Mouse (Mus musculus) testis, adult 2 months (tissue): ENCODE measurements around the gene Rps3. TPM values are rescaled to one million over a fixed set of nuclear protein-coding genes. Genes with fewer than 3 reads are reported as not detected.
"Not testable (repeated sequence)": the region's sequence is repeated elsewhere in the genome, so short reads cannot be mapped to it uniquely, and the experiment has no call there.

ENCODE experiments used
- H3K27ac ChIP-seq: fragments of 200-500 bp; 2 replicates; pipeline ENCODE4 v1.5.1; 2012; ENCODE audit warnings: low read depth, low read length; ENCODE audit not compliant: control insufficient read depth, insufficient read depth
- H3K27me3 ChIP-seq: fragments of 200-500 bp; 2 replicates; pipeline ENCODE4 v1.6.1; 2012; ENCODE audit warnings: mild to moderate bottlenecking, low read length, moderate library complexity; ENCODE audit not compliant: control insufficient read depth, insufficient read depth
- H3K36me3 ChIP-seq: fragments of 200-500 bp; 2 replicates; pipeline ENCODE4 v1.6.1; 2012; ENCODE audit warnings: mild to moderate bottlenecking, low read length; ENCODE audit not compliant: control insufficient read depth, insufficient read depth
- H3K4me1 ChIP-seq: fragments of 200-500 bp; 2 replicates; pipeline ENCODE4 v1.6.1; 2012; ENCODE audit warnings: low read length; ENCODE audit not compliant: control insufficient read depth, insufficient read depth
- H3K4me3 ChIP-seq: fragments of 200-500 bp; 2 replicates; pipeline ENCODE4 v1.5.1; 2012; ENCODE audit warnings: low read depth, mild to moderate bottlenecking, low read length, moderate library complexity, mixed read lengths; ENCODE audit not compliant: control insufficient read depth
- CTCF ChIP-seq: fragments of 200-500 bp; IDR thresholded peaks from 2 replicates; pipeline ENCODE4 v1.5.1; 2012; ENCODE audit warnings: low read depth, mild to moderate bottlenecking, inconsistent platforms, low read length, moderate library complexity; ENCODE audit not compliant: control insufficient read depth, insufficient read depth, insufficient replicate concordance
- POLR2A ChIP-seq: fragments of 200-500 bp; IDR thresholded peaks from 2 replicates; pipeline ENCODE4 v1.6.1; 2012; ENCODE audit warnings: low read depth, mild to moderate bottlenecking, inconsistent platforms, low read length, moderate library complexity; ENCODE audit not compliant: control insufficient read depth
- polyA plus RNA-seq: library from polyadenylated mRNA; depleted of rRNA; stranded (reverse); fragments of >200 nt; gene quantifications from 2 replicates; pipeline ENCODE4 v1.2.3, GENCODE M21; 2012

Gene Rps3
- polyA plus RNA-seq, 1 experiment = 70.0 TPM

DNA sequence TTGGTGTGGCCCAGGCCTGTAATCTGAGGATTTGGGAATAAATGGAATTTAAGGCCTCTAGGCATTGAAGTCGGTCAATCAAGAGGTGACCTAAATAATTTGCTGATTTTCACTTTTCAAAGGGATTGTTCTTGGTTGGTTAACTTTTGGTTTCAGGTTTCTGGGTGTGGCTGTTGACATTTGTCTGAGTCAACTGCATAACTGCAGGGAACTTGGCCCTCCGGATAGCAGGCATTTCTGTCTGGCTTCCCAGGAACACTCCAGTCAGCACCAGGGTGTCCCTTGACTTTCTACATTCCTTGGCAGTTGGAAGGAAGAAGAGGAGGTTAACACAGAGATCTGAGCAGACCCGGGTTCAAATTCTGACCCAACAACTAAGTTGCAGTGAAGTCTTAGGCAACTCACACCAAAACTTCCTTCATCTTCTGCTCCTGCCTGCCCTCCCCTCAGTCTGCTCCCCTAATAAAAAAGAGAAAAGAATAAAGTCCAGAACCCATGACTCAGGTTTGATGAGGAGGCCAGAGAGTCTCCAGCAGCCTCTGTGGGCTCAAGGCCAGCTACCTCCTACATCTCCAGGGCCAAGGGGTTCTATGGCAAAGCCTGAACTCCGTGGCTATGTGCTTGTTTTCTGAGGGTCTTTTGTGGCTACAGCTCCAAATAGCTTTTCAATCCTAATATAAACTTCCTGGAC lies 35.6 kb upstream of the Rps3 start:
- no peaks in the 10 kb centered on the region for H3K4me1 ChIP-seq
- no peak for TF ChIP-seq POLR2A
- H3K27ac ChIP-seq = no peak overlapping the region
- H3K27me3 ChIP-seq = no peaks in the 10 kb centered on the region
- no peak overlapping the region for H3K4me3 ChIP-seq
- H3K36me3 ChIP-seq = no peaks in the 10 kb centered on the region

- TF ChIP-seq CTCF (no peak), POLR2A (no peak)
- H3K27me3 ChIP-seq = no peaks in the 10 kb centered on the region
Observed at GRCm38 (mm10) chr7:99516814-99517157, 33.2 kb upstream of the Rps3 start.

DNA sequence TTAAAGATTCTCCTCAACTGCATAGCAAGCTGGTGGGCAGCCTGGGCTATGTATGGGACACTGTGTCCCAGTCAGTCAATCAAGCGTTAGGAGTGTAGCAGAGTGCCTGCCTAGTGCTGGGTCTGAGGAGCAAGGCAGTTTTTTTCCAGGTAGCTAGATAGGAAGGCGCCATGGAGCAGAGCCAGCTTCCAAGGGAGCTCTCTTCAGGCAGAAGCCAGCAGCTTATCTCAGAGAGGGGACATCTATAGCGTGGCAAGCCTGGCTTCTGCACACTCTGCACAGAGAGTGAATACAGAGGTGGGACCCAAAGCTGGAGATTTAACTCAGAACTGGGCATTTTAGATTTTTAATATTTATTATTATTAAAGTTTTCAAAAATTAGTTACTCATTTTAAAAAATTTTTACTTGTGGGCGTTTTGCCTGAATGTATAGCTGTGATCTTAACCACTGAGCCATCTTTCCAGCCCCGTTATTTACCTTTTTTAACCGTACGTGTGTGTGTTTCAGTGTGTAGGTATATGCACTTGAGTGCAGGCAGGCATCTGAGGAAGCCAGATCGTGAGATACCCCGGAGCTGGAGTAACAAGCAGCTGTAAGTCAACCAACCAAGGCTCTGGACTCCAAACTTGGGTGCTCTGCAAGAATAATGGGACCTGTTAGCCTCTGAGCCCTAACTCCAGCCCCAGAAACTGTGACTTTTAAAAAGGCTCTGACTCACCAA lies 32.7 kb upstream of the Rps3 start:
- H3K4me1 ChIP-seq = no peaks in the 10 kb centered on the region
- no peaks in the 10 kb centered on the region for H3K36me3 ChIP-seq
- TF ChIP-seq POLR2A = no peak
- TF ChIP-seq CTCF = no peak
- H3K27ac ChIP-seq = no peak overlapping the region
- H3K4me3 ChIP-seq = no peak overlapping the region
- H3K27me3 ChIP-seq = no peaks in the 10 kb centered on the region

More at GRCm38 (mm10) chr7:99516814-99517157, 33.2 kb upstream of the Rps3 start:
- Histone ChIP-seq H3K4me3 (no peak overlapping the region), H3K4me1 (no peaks in the 10 kb centered on the region), H3K27ac (no peak overlapping the region), H3K36me3 (no peaks in the 10 kb centered on the region)

DNA sequence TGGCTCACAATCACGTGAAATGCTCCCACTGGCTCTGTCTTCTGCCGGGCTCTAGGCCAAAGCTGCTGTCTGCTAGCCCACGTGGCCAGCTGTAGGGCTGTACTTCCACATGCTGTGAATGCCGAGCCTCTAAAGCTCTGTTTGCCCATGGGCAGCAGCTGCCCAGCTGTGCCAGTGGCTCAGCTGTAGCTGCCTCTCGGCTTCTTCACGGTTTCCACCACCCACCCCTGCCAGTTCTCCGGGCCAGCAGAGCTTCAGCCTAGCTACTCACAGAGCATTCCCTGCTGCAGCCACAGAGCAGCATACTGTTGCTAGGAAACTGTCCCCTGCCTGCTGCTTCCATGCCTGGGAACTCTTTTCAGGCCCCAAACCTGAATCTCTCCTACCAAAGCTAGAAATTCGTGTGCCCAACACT lies 26.6 kb upstream of the Rps3 start:
- no peak overlapping the region for H3K27ac ChIP-seq
- TF ChIP-seq POLR2A = 0 out of 2 replicates have a peak, but pooled peaks have one; percentile 9
- no peak for TF ChIP-seq CTCF
- no peak overlapping the region for H3K4me3 ChIP-seq
- peaks cover 4% of the 10 kb centered on the region for H3K4me1 ChIP-seq
- no peaks in the 10 kb centered on the region for H3K36me3 ChIP-seq
- no peaks in the 10 kb centered on the region for H3K27me3 ChIP-seq

GRCm38 (mm10) chr7:99508187-99508586 lies 24.6 kb upstream of the Rps3 start:
- not testable (repeated sequence) for H3K36me3 ChIP-seq, H3K27ac ChIP-seq, H3K4me3 ChIP-seq, H3K27me3 ChIP-seq, H3K4me1 ChIP-seq

DNA sequence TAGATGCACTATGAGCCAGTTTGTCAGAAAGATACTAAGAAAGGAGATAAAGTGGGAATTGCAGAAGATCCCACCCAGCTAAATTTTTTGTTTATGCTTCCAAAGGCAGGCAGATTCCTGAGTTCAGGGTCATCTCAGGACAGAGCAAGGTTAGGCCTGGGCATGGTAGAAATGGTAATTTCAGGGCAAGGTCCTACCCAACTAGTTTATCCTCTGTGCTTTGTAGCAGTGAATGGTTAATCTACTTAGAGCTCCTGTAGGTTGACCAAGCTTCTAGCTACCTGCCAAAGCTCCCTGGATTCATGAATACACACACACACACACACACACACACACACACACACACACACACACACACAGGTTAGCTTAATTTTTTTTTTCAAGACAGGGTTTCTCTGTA lies 21.0 kb upstream of the Rps3 start:
- no peaks in the 10 kb centered on the region for H3K27me3 ChIP-seq
- TF ChIP-seq POLR2A (no peak), CTCF (no peak)
- no peak overlapping the region for H3K4me3 ChIP-seq
- no peak overlapping the region for H3K27ac ChIP-seq
- no peaks in the 10 kb centered on the region; the same call in 1 of the 2 replicates for H3K4me1 ChIP-seq
- no peaks in the 10 kb centered on the region for H3K36me3 ChIP-seq

GRCm38 (mm10) chr7:99501148-99501547 lies 17.6 kb upstream of the Rps3 start:
- no peaks in the 10 kb centered on the region for H3K36me3 ChIP-seq
- no peak overlapping the region for H3K4me3 ChIP-seq
- no peaks in the 10 kb centered on the region for H3K27me3 ChIP-seq
- TF ChIP-seq CTCF (no peak), POLR2A (no peak)
- H3K4me1 ChIP-seq = no peaks in the 10 kb centered on the region; the same call in 1 of the 2 replicates
- H3K27ac ChIP-seq = no peak overlapping the region

GRCm38 (mm10) chr7:99500655-99501054 lies 17.1 kb upstream of the Rps3 start:
- no peaks in the 10 kb centered on the region for H3K27me3 ChIP-seq
- TF ChIP-seq CTCF (no peak), POLR2A (no peak)
- H3K4me3 ChIP-seq = no peak overlapping the region
- H3K36me3 ChIP-seq = no peaks in the 10 kb centered on the region
- H3K4me1 ChIP-seq = no peaks in the 10 kb centered on the region; the same call in 1 of the 2 replicates
- no peak overlapping the region for H3K27ac ChIP-seq
